Mouse (Mus musculus): ENCODE data around the gene Nipsnap2. TPM values are rescaled to one million over a fixed set of nuclear protein-coding genes. Genes with fewer than 3 reads are reported as not detected.
"Not testable (repeated sequence)": the region's sequence is repeated elsewhere in the genome, so short reads cannot be mapped to it uniquely, and the experiment has no call there.

Nipsnap2 gene
- total RNA-seq, 2 experiments from 2014 or later: 77.7 to 81.8 TPM

- DNase-seq (ENCODE audit: low spot score in 2 of 2): no peak
Measured at GRCm38 (mm10) chr5:129759929-129760480, 35.1 kb downstream of the Nipsnap2 start.

- DNase-seq (ENCODE audit: low spot score in 2 of 2): peak; percentile 33 to 34
Measured at GRCm38 (mm10) chr5:129761865-129762540, 37.1 kb downstream of the Nipsnap2 start.

- DNase-seq (ENCODE audit: low spot score in 2 of 2): no peak
Measured at GRCm38 (mm10) chr5:129770443-129771355, 45.8 kb downstream of the Nipsnap2 start.

- DNase-seq (ENCODE audit: low spot score in 2 of 2): no peak
Measured at GRCm38 (mm10) chr5:129772433-129772832, 47.6 kb downstream of the Nipsnap2 start.

GRCm38 (mm10) chr5:129773330-129773729 lies 48.5 kb downstream of the Nipsnap2 start:
- peak in 1 of 2 experiments; percentile 25 for DNase-seq (ENCODE audit: low spot score in 2 of 2)

GRCm38 (mm10) chr5:129774661-129775060 lies 49.8 kb downstream of the Nipsnap2 start:
- DNase-seq (ENCODE audit: low spot score in 2 of 2): no peak

- no peak for DNase-seq (ENCODE audit: low spot score in 2 of 2)
Measured at GRCm38 (mm10) chr5:129778348-129778995, 53.6 kb downstream of the Nipsnap2 start.

GRCm38 (mm10) chr5:129778996-129779716 lies 54.3 kb downstream of the Nipsnap2 start:
- DNase-seq (ENCODE audit: low spot score in 2 of 2): peak; percentile 78 to 82

GRCm38 (mm10) chr5:129780131-129780530 lies 55.3 kb downstream of the Nipsnap2 start:
- DNase-seq (ENCODE audit: low spot score in 2 of 2): no peak

- DNase-seq (ENCODE audit: low spot score in 2 of 2): no peak
Measured at GRCm38 (mm10) chr5:129782211-129782610, 57.3 kb downstream of the Nipsnap2 start.

GRCm38 (mm10) chr5:129785235-129785870 lies 60.5 kb downstream of the Nipsnap2 start:
- no peak for DNase-seq (ENCODE audit: low spot score in 2 of 2)

GRCm38 (mm10) chr5:129786161-129786560 lies 61.3 kb downstream of the Nipsnap2 start:
- DNase-seq (ENCODE audit: low spot score in 2 of 2): no peak

- peak; percentile 94 to 98 for DNase-seq (ENCODE audit: low spot score in 2 of 2)
Measured at GRCm38 (mm10) chr5:129786818-129787790, 62.2 kb downstream of the Nipsnap2 start, which contains the start of gene Psph. Gene Psph (minus strand): TSS chr5:129787449.

GRCm38 (mm10) chr5:129787818-129788593 lies 63.1 kb downstream of the Nipsnap2 start:
- DNase-seq (ENCODE audit: low spot score in 2 of 2): no peak

- not testable (repeated sequence) for DNase-seq (ENCODE audit: low spot score in 2 of 2)
Measured at GRCm38 (mm10) chr5:129790591-129790990, 65.7 kb downstream of the Nipsnap2 start.

All from left cerebral cortex, adult 18-20 months (tissue).